Mouse (Mus musculus) intestine, embryonic 14.5 days (tissue): ENCODE measurements at regions not wholly inside any gene's neighbourhood (a gene's known extent, or its start where the extent isn't known, plus 50 kb on each side); places are given as distances from the start of the nearest gene placed in this dataset.

Experiments used
- ATAC-seq: fragments of 200-750 bp; cut with Nextera tagmentation; replicated peaks from 2 replicates; pipeline ENCODE4 v1.8.0; 2017; ENCODE audit warnings: low read depth, moderate number of reproducible peaks, moderate TSS enrichment, moderate library complexity; ENCODE audit not compliant: low FRiP score, low TSS enrichment
- DNase-seq: peaks from one replicate; pipeline ENCODE4 v3.0.0-alpha.2; 2018; ENCODE audit warnings: low spot score
- H3K27ac ChIP-seq: fragments of 300-500 bp; sonication (generic); 2 replicates; pipeline ENCODE4 v1.5.1; 2014; ENCODE audit warnings: low read depth, mild to moderate bottlenecking, control low read depth
- H3K27me3 ChIP-seq: fragments of 300-500 bp; sonication (generic); replicated peaks from 2 replicates; pipeline ENCODE4 v1.6.1; 2014; ENCODE audit warnings: low read length, control low read depth; ENCODE audit not compliant: control insufficient read depth, insufficient read depth
- H3K36me3 ChIP-seq: fragments of 300-500 bp; sonication (generic); 2 replicates; pipeline ENCODE4 v1.6.1; 2014; ENCODE audit warnings: low read length, control low read depth; ENCODE audit not compliant: control insufficient read depth, insufficient read depth
- H3K4me1 ChIP-seq: fragments of 300-500 bp; sonication (generic); replicated peaks from 2 replicates; pipeline ENCODE4 v1.6.1; 2014; ENCODE audit warnings: low read length, control low read depth, mixed read lengths; ENCODE audit not compliant: control insufficient read depth, insufficient read depth
- H3K4me2 ChIP-seq: fragments of 300-500 bp; sonication (generic); 2 replicates; pipeline ENCODE4 v1.6.1; 2014; ENCODE audit warnings: low read length
- H3K4me3 ChIP-seq: fragments of 300-500 bp; sonication (generic); 2 replicates; pipeline ENCODE4 v1.5.1; 2014; ENCODE audit warnings: low read depth, low read length, control low read depth, mixed read lengths
- H3K9ac ChIP-seq: fragments of 300-500 bp; sonication (generic); 2 replicates; pipeline ENCODE4 v1.6.1; 2014; ENCODE audit warnings: mild to moderate bottlenecking, low read length
- H3K9me3 ChIP-seq: fragments of 300-500 bp; sonication (generic); 2 replicates; pipeline ENCODE4 v1.6.1; 2016; ENCODE audit warnings: low read length, control low read depth; ENCODE audit not compliant: control insufficient read depth
- WGBS: fragments of 180-500 bp; shearing (Covaris S2); extraction: QIAGEN DNeasy Blood & Tissue Kit; methylation state at CpG from one replicate; pipeline ENCODE4 v1.1.7; 2014; 5-methylcytosine and 5-hydroxymethylcytosine counted together

- no peak for ATAC-seq
- WGBS = 68% methylated on average over 6 of the region's 6 CpGs
Measured at GRCm38 (mm10) chr7:71413121-71413520, 61.8 kb upstream of the Gm10295 start.

GRCm38 (mm10) chr7:71412079-71412478 lies 60.8 kb upstream of the Gm10295 start:
- Histone ChIP-seq H3K4me2 (peak overlapping the region; percentile 57), H3K36me3 (no peaks in the 10 kb centered on the region), H3K9me3 (no peaks in the 10 kb centered on the region), H3K27me3 (no peaks in the 10 kb centered on the region), H3K4me1 (peaks cover 7% of the 10 kb centered on the region; the same call in 1 of the 2 replicates), H3K4me3 (peak overlapping the region; percentile 34; the same call in 1 of the 2 replicates), H3K27ac (peak overlapping the region; percentile 47; the same call in 1 of the 2 replicates), H3K9ac (no peak overlapping the region)
- peak; percentile 70; the same call in 1 of the 2 replicates for ATAC-seq
- DNase-seq = peak; percentile 85
- WGBS = 1% methylated on average over 12 of the region's 12 CpGs

More at GRCm38 (mm10) chr7:71413121-71413520, 61.8 kb upstream of the Gm10295 start:
- no peak overlapping the region for H3K27ac ChIP-seq
- H3K9ac ChIP-seq = no peak overlapping the region
- H3K9me3 ChIP-seq = no peaks in the 10 kb centered on the region
- no peak overlapping the region for H3K4me3 ChIP-seq
- no peaks in the 10 kb centered on the region for H3K36me3 ChIP-seq
- H3K4me2 ChIP-seq = no peak overlapping the region
- no peak for DNase-seq
- peaks cover 7% of the 10 kb centered on the region; the same call in 1 of the 2 replicates for H3K4me1 ChIP-seq
- no peaks in the 10 kb centered on the region for H3K27me3 ChIP-seq

GRCm38 (mm10) chr7:71411293-71412011 lies 60.2 kb upstream of the Gm10295 start:
- Histone ChIP-seq H3K36me3 (no peaks in the 10 kb centered on the region), H3K4me1 (peaks cover 7% of the 10 kb centered on the region; the same call in 1 of the 2 replicates), H3K9ac (no peak overlapping the region), H3K27me3 (no peaks in the 10 kb centered on the region), H3K27ac (peak overlapping the region; percentile 47; the same call in 1 of the 2 replicates), H3K9me3 (no peaks in the 10 kb centered on the region), H3K4me3 (peak overlapping the region; percentile 34), H3K4me2 (peak overlapping the region; percentile 57)
- ATAC-seq (peak; percentile 47), DNase-seq (peak; percentile 63)
- 17% methylated on average over 14 of the region's 14 CpGs for WGBS

GRCm38 (mm10) chr7:71409903-71410302 lies 58.6 kb upstream of the Gm10295 start:
- Histone ChIP-seq H3K4me1 (peaks cover 7% of the 10 kb centered on the region; the same call in 1 of the 2 replicates), H3K27me3 (no peaks in the 10 kb centered on the region), H3K36me3 (no peaks in the 10 kb centered on the region), H3K27ac (no peak overlapping the region; the same call in 1 of the 2 replicates), H3K9me3 (no peaks in the 10 kb centered on the region), H3K4me3 (no peak overlapping the region), H3K9ac (no peak overlapping the region), H3K4me2 (no peak overlapping the region)
- DNase-seq (peak; percentile 59), ATAC-seq (no peak)
- WGBS = 71% methylated on average over 9 of the region's 9 CpGs

- Histone ChIP-seq H3K4me3 (no peak overlapping the region), H3K36me3 (no peaks in the 10 kb centered on the region), H3K4me1 (peaks cover 7% of the 10 kb centered on the region; the same call in 1 of the 2 replicates), H3K27ac (peak overlapping the region; percentile 22; the same call in 1 of the 2 replicates), H3K9ac (no peak overlapping the region), H3K4me2 (no peak overlapping the region), H3K27me3 (no peaks in the 10 kb centered on the region), H3K9me3 (no peaks in the 10 kb centered on the region)
- no peak for DNase-seq
- 34% methylated on average over 5 of the region's 5 CpGs for WGBS
- ATAC-seq = no peak
Measured at GRCm38 (mm10) chr7:71409061-71409460, 57.8 kb upstream of the Gm10295 start.

GRCm38 (mm10) chr7:71406283-71406682 lies 55.0 kb upstream of the Gm10295 start:
- Histone ChIP-seq H3K27me3 (no peaks in the 10 kb centered on the region), H3K27ac (no peak overlapping the region), H3K36me3 (no peaks in the 10 kb centered on the region), H3K4me3 (no peak overlapping the region), H3K9ac (no peak overlapping the region), H3K4me2 (no peak overlapping the region), H3K9me3 (no peaks in the 10 kb centered on the region), H3K4me1 (0 out of 2 replicates have a peak, but pooled peaks cover 2% of the 10 kb centered on the region)
- 91% methylated on average over 8 of the region's 8 CpGs for WGBS
- ATAC-seq (no peak), DNase-seq (no peak)
